Mouse (Mus musculus) ES-Bruce4 (cell line): ENCODE measurements around the gene Slc12a1. TPM values are rescaled to one million over a fixed set of nuclear protein-coding genes. Genes with fewer than 3 reads are reported as not detected.

Source experiments
- H3K27ac ChIP-seq: 2 replicates; pipeline ENCODE4 v1.5.1; 2012; ENCODE audit warnings: low read length, inconsistent platforms; ENCODE audit not compliant: insufficient read depth
- H3K27me3 ChIP-seq: 2 replicates; pipeline ENCODE4 v1.6.1; 2012; ENCODE audit warnings: mild to moderate bottlenecking, low read length, inconsistent platforms; ENCODE audit not compliant: control insufficient read depth, poor library complexity, insufficient read depth, severe bottlenecking
- H3K36me3 ChIP-seq: 2 replicates; pipeline ENCODE4 v1.6.1; 2012; ENCODE audit warnings: inconsistent platforms, mild to moderate bottlenecking, low read length, moderate library complexity; ENCODE audit not compliant: control insufficient read depth, poor library complexity, insufficient read depth, severe bottlenecking
- H3K4me1 ChIP-seq: one replicate; pipeline ENCODE4 v1.8.1; 2011; ENCODE audit warnings: low read length; ENCODE audit not compliant: control insufficient read depth, insufficient read depth
- H3K4me3 ChIP-seq: 2 replicates; pipeline ENCODE4 v1.5.1; 2011; ENCODE audit warnings: low read depth, mild to moderate bottlenecking, low read length
- H3K9ac ChIP-seq: 2 replicates; pipeline ENCODE4 v1.6.1; 2012; ENCODE audit warnings: low read depth, mild to moderate bottlenecking, inconsistent platforms; ENCODE audit not compliant: poor library complexity, severe bottlenecking
- H3K9me3 ChIP-seq: replicated peaks from 2 replicates; pipeline ENCODE4 v1.6.1; 2012; ENCODE audit warnings: mild to moderate bottlenecking, low read length, inconsistent platforms; ENCODE audit not compliant: control insufficient read depth, poor library complexity, insufficient read depth, severe bottlenecking
- CTCF ChIP-seq: IDR thresholded peaks from one replicate; pipeline ENCODE4 v1.8.1; 2011; ENCODE audit warnings: low read depth, low read length
- EP300 ChIP-seq: IDR thresholded peaks from 2 replicates; pipeline ENCODE4 v1.6.1; 2011; ENCODE audit warnings: low read depth, low read length; ENCODE audit not compliant: insufficient read depth
- POLR2A ChIP-seq: IDR thresholded peaks from one replicate; pipeline ENCODE4 v1.8.1; 2011; ENCODE audit warnings: low read length; ENCODE audit not compliant: insufficient read depth
- polyA plus RNA-seq: library from polyadenylated mRNA; stranded (reverse); fragments of >200 nt; gene quantifications from 2 replicates; pipeline ENCODE4 v1.2.4, GENCODE M21; 2011; ENCODE audit warnings: low read depth; ENCODE audit not compliant: missing spikeins, insufficient read depth, insufficient read length

Gene Slc12a1
- polyA plus RNA-seq, 1 experiment: not detected

DNA sequence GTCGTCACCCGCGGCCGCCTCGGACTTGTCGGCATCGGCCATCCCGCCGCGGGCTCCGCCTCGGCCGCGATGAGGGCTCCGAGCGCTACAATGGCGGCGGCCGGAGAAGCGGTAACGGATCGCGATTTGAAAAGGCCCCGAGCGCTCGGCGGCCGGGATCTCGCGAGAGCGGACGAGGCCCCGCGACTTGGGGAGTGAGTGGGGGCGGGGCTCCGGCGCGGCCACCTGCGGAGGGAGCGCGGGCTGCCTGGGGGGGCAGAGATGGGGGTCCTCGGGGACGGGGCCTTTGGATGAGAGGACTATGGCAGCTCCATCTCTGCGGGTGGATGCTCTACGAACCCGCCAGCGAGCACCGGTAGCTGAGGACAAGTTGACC is 28.8 kb upstream of the Slc12a1 start, which contains the start of gene Myef2:
Myef2 (minus strand) TSS at position 185 of the 376 bp plus-strand sequence.
- H3K9ac ChIP-seq: peak within 1 kb of the TSS; percentile 96
- no peaks in the 10 kb centered on the region for H3K27me3 ChIP-seq
- peak within 1 kb of the TSS; percentile 49 for H3K27ac ChIP-seq
- H3K9me3 ChIP-seq: no peaks in the 10 kb centered on the region
- peak within 1 kb of the TSS; percentile 97 for H3K4me3 ChIP-seq
- peaks cover 4% of the 10 kb centered on the region; the same call in 1 of the 2 replicates for H3K36me3 ChIP-seq
- peaks cover 1% of the 10 kb centered on the region for H3K4me1 ChIP-seq
- TF ChIP-seq CTCF (no peak), POLR2A (no peak), EP300 (no peak)

DNA sequence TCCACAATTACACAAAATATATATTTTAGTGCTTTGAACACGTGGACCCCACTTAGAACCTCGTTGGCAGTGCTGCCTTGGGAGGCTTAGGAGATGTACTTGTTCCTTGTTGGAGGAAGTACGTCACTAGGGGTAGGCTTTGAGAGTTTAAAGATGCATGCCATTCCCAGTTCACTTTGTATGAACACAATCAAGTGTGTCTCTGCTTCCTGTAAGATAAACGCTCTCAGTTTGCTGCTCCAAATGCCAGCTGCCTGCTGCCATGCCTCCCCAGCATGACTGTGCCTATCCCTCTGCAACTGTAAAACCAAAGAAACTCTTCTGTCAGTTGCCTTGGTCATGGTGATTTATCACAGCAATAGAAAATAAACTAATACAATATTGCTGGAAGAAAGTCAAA is 26.5 kb upstream of the Slc12a1 start:
- H3K27ac ChIP-seq: no peak overlapping the region
- no peaks in the 10 kb centered on the region for H3K9me3 ChIP-seq
- no peaks in the 10 kb centered on the region for H3K4me1 ChIP-seq
- no peaks in the 10 kb centered on the region for H3K27me3 ChIP-seq
- no peak overlapping the region for H3K9ac ChIP-seq
- H3K4me3 ChIP-seq: no peak overlapping the region
- no peak for TF ChIP-seq POLR2A
- TF ChIP-seq EP300: no peak
- no peak for TF ChIP-seq CTCF
- H3K36me3 ChIP-seq: peaks cover 3% of the 10 kb centered on the region; the same call in 1 of the 2 replicates

DNA sequence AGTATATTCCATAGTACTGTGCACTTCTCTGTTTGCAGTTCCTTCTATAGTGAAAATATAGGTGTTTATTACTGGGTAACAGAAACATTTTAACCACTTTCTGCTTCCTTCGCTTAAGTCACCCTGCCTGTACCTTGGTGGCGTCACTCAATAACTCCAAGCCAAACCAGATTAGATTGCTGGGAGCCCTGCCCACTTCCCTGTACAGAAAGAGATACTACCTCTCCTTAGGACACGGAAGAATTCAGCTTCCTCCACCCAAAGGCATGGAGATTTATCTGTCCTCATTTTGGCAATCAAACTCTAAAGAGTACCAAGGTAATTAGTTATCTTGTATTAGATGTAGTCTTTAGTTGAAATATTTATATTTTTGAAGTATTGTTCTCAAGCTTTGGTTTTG is 25.5 kb upstream of the Slc12a1 start:
- TF ChIP-seq CTCF (no peak), EP300 (no peak), POLR2A (no peak)
- H3K36me3 ChIP-seq: no peaks in the 10 kb centered on the region
- H3K27me3 ChIP-seq: no peaks in the 10 kb centered on the region
- no peak overlapping the region for H3K4me3 ChIP-seq
- no peaks in the 10 kb centered on the region for H3K4me1 ChIP-seq
- no peaks in the 10 kb centered on the region for H3K9me3 ChIP-seq
- H3K9ac ChIP-seq: no peak overlapping the region
- no peak overlapping the region for H3K27ac ChIP-seq

DNA sequence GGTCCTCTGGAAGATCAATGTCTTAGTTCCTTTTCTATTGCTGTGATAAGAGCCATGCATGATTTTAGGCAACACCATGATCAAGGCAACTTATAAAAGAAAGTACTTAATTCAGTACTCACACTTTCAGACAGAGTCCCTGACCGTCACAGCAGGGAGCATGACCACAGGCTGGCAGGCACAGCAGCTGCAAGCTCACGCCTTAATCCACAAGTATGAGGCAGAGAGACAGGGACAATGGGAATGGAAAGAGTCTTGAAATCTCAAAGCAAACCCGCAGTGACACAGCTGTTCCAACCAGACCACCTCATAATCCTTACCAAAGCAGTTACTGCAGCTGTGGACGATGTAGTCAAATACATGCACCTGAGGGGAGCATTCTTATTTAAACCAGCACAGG is 18.2 kb upstream of the Slc12a1 start:
- Histone ChIP-seq H3K4me3 (no peak overlapping the region), H3K9me3 (no peaks in the 10 kb centered on the region), H3K27me3 (no peaks in the 10 kb centered on the region; the same call in 1 of the 2 replicates), H3K4me1 (peaks cover 3% of the 10 kb centered on the region), H3K9ac (no peak overlapping the region), H3K36me3 (no peaks in the 10 kb centered on the region), H3K27ac (no peak overlapping the region)
- TF ChIP-seq CTCF (no peak), EP300 (0 out of 2 replicates have a peak, but pooled peaks have one; percentile 43)

DNA sequence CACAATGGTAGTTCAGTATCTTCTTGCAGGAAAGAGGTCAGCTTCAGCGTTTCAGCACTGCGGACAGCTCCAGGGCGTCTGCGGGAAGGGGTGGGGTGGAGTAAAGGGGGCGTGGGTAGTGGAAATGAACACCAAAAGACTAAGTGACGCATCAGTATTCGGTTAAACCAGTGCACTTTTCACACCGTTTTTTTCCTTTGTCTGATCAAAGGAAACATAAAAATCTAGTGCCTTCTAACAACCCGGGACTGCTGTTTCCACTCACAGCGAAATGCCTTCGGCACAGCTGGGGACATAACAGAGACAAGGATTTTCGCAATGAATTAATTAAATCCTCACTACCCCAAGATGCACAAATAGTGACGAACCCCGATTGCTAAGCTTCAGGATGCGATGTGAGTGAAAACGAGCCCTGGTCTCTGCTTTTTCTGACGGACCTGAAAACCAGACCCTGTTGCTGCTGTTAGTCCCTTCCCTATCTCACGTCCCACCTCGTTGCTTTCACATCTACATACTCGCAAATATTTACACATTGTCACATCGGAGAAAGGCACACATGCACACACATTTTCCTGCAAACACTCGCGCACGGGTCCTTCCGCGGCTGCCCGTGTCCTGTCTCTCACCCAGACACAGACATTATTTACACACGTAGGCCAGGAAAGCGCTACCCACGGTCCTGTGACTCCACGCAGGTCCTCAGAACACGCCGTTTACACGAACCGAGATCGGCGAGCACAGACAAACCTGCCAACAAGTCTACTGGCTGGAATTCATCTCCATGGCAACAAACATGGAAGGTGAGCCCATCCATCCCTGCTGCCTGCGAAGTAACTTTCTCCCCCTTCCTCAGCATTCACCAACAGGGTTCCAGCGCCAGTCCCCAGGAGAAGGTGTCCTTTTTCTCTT is 16.1 kb upstream of the Slc12a1 start, which contains the start of gene Ctxn2:
Ctxn2 (plus strand) TSS at position 790 of the 909 bp plus-strand sequence.
- Histone ChIP-seq H3K9ac (no peak within 1 kb of the TSS; the same call in 1 of the 2 replicates), H3K4me3 (peak within 1 kb of the TSS; percentile 35), H3K36me3 (no peaks in the 10 kb centered on the region), H3K27ac (no peak within 1 kb of the TSS), H3K9me3 (no peaks in the 10 kb centered on the region), H3K4me1 (peaks cover 3% of the 10 kb centered on the region), H3K27me3 (no peaks in the 10 kb centered on the region; the same call in 1 of the 2 replicates)
- TF ChIP-seq EP300 (no peak), CTCF (no peak), POLR2A (no peak)

DNA sequence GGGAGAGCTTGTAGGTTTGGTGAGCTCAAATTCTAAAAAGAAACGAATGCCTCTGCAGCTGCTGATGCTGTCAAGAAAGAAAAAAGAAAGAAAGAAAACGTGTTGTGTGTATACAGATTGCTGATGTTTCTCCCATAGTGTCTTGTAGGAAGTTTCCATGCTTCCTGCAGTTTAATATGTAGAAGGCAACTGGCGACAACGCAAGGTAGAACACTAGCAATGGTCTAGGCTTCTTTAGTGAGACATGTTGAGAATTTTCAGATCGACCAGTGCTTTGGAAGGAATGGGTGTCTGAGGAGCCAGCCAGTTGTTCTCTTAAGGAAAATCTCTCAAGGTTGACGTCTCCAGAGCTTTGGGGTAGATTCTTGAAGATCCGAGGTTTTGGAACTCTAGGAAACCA is 15.5 kb upstream of the Slc12a1 start:
- Histone ChIP-seq H3K4me1 (peaks cover 3% of the 10 kb centered on the region), H3K27ac (no peak overlapping the region), H3K36me3 (no peaks in the 10 kb centered on the region), H3K27me3 (no peaks in the 10 kb centered on the region; the same call in 1 of the 2 replicates), H3K9ac (no peak overlapping the region; the same call in 1 of the 2 replicates), H3K4me3 (no peak overlapping the region), H3K9me3 (no peaks in the 10 kb centered on the region)
- TF ChIP-seq EP300 (no peak), POLR2A (no peak), CTCF (no peak)
